Mouse (Mus musculus) right cerebral cortex, adult 18-20 months (tissue): Measurements from ENCODE around the gene Tsc22d1.
A peak's percentile ranks its signal among the peaks of the same experiment; 100 is the strongest.

Experiments
- DNase-seq: peaks from one replicate; pipeline ENCODE4 v3.0.0; 2022; ENCODE audit warnings: mixed read lengths

Gene Tsc22d1

DNA sequence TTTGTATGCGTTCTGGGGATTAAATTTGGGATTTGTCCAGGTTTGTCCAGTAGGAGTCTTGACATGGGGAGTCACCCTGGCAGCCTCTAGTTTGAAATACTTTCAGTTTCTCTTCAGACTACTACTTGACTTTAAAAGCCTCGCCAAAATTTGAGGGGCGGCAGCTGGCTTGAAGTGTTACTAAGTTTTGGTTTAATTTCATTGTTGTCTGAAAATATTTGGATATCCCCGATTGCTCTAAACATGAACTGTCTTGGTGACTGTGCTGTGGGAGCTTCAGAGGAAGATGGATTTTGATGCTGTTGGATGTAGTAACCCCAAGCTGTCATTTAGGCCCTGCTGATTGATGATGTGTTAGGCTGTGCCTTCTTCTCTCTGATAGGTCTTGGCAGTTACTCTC lies 34.2 kb downstream of the Tsc22d1 start:
- no peak for DNase-seq

DNA sequence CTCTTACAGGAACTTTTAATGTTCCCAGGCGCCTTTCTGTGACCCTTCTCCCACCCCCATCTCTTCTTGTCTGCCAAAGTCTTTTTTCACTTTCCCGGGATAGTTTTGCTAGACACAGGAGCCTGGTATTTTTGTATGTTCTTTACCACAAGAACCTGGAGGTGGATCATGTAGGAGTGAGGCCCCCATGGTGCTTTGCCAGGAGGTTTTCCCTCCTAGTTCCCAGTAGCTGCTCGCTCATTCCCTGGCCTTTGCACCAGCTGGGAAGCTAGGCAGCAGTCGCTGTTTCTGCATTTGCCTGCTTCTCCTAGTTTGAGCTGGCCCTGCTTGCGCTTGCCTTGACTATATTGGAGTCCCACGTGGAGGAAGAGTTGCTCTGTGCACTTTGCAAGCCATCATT lies 36.2 kb downstream of the Tsc22d1 start:
- DNase-seq = peak; percentile 53

DNA sequence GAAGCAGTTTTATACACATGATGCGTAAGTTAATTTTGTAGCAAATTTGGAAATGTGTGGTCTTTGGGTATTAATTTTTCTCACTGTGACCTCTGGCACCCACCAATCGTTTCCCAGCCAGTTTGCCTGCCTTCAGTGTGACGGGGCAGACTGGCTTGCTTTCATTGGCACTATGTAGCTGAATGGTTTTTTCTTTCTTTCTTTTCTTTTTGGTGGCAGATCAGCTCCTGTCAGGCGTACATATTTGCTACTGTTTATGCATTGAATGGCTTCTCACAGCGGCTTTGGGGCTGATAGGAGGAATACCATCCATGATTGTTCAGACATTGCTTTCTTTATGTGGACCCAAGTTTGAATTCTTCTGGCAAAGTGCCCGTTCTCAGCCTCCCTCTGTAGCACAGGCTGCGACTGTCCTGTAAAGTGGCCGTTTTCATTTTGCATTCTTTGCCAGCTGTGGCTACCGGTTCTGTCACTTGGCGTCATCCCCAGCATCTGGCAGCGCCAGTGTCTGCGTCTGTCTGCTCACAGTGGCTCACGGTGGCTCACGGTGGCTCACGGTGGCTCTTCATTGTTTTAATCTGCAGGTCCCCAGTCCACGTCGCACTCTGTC lies 38.1 kb downstream of the Tsc22d1 start:
- no peak for DNase-seq

DNA sequence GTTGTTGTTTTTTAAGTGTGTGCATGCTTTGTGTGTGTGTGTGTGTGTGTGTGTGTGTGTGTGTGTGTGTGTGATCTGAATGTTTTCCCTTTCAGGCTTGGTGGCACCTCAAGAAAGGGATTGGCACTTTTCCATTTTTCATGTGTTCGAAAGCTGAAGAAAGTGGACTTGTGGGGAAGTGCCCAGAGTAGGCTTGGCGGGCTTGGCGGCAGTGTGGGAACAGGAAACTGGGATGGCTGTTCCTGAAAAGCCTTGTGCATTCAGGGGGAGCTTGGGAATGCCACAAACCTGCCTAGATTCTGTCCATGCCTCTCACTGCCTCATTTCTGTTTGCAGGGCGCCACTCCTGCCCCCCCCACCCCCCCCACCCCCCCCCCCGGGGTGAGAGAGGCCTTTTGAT lies 39.9 kb downstream of the Tsc22d1 start:
- DNase-seq = no peak

DNA sequence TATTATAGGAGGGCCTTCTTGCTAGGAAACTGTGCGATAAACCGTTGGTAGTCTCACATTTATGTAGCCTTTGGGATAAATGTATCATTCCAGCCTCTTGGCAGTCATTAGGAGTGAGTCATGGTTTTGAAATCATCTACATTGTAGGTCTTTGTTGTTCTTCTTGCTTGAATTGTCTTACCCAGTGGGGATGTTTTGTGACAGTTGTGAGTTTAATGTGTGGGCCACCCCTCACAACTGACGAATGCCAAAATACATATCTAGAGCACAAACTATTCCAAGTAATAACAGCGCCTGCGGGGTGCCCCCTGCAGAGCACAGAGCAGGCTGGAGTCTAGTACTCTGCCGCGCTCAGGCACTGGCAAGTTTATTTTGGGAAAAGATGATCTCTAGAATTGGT lies 40.4 kb downstream of the Tsc22d1 start:
- no peak for DNase-seq

DNA sequence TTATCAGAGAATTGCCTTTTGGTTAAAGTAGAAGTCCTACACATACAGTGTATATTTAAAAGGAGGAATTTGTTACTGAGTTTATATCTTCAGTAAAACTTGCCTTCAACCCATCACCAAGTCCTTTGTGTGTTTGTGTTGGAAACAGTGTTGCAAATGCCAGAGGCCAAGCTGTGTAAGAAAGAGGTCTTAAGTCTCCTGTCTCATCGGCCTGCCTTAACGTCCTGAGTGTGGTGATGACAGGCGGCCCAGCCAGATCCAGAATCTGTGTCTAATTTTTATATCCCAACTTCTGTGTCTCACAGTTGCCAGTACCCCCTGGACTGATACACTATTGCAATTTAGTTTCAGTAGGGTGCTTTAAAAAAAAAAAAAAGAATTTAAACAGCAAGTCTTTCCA lies 42.9 kb downstream of the Tsc22d1 start:
- DNase-seq = no peak

DNA sequence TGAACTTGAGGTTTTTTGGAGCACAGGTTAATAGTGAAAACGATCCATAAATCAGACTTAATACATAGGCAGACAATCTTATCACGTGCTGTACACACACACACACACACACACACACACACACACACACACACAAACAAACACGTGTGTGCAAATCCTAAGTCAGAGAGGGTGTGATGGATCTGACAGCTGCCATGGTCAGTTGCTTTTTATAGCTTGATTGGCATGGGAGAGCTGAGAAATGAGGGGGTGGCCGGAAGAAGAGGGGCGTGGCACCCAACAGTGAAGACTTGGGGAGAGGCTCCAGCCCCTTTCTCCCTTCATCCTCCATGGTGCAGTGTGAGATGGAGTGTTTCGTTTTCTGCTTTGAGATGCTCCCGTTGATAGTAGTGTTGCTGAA lies 45.4 kb downstream of the Tsc22d1 start:
- DNase-seq = no peak

DNA sequence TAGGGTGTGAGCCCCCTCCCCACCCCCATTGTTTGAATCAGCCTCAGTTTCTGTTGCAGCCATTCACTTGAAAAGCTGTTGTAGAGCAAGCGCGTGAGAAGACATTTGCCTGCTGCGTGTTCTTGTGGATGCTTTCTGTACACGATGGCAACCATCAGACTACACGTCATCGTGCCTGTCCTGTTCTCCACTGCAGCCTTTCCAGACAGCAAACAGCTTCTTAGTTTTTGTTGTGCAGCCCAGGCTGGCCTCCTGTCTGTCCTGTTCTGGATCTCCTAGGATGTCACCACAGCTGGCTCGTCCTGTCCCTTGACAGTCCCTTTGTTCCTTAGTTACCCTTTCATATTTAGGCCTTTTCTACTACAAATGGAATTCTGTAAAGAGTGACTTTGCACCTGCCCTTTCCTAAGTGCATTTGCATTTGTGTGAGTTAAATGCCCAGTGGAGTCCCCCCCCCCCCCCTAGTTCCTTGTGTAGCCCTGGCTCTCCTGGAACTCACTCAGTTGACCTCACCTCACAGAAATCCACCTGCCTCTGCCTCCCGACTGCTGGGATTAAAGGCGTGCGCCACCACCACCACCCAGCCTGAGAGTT lies 46.5 kb downstream of the Tsc22d1 start:
- DNase-seq = no peak

DNA sequence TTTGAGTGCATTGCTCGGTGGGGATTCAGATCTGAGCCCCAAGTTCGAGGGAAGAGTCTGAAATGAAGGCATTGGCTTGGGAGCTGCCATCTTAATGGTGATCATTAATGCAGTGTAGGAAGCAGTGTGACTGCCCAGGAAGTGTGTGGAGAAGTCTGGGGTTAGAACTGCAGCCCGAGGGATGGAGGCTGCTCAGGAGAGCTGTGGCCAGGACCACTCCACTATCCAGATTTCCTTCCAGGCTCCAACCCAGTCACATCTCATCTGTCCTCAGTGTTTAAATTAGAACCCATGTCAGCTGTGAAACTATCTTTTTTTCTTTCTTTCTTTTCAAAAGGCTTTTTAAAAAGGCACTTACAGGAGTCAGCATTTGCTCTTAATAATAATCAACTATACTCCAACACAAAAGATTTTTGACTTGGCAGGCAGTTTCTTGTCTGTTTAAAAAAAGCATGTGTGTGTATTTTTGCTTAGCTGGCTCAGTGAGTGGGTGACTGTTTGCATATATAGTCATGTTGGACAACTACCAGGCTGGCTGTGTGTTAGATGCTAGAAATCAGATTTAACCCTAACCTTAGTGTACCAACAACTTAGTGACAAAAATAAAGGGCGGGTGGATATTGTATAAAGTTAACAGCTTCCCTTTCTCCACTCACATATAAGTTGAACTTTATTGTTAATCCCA lies 48.8 kb downstream of the Tsc22d1 start:
- DNase-seq = no peak

DNA sequence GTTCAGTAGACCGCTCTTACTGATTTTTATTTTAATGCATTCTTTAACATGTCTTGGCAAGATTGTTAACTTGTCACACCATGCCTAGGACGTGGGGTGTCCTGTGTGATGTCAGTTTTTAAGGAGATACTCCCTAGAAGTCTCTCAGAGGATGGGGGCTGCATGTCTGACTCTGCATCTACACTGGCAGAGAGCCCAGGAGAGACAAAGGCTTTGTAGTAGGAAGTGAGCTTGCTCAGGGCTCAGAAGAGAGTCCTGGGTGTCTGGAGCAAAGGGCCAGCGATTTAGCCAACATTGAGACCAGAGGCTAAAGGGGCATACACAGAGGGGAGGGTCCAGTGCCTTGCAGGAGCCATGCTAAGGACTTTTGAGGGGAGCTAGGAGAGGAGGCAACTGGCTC lies 50.2 kb downstream of the Tsc22d1 start:
- no peak for DNase-seq

DNA sequence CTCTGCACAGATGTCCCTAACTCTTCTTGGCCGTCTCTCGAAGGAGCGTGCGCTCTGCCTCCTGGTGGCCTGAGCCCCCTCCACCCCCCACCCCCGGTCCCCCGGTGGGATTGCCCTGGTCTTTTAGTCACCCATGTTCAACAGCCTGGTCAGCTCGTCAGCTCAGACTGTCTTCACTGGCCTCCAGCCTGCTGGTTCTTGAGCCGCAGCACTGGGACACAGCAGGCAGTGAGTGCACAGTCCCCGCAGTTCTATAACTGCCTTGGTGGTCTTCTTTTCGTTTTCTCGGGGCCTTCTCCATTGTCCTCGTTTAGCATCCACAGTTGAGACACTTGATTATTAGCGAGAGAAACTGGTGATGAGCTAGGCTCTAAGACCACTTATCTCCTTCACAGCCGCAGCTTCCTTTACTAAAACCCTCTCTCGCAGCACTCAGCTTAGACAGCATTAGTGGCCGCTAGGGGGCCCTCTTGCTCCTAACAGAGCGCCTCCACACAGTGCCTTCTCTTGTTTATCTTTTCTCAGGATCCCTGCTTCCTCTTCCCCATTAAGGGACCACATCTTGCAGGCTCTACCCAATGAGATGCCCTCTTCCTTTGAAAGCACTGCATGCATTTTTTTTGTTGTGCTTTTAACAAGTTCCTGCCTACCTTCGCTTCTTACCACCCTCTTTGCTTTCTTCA lies 52.0 kb downstream of the Tsc22d1 start:
- peak; percentile 63 for DNase-seq

DNA sequence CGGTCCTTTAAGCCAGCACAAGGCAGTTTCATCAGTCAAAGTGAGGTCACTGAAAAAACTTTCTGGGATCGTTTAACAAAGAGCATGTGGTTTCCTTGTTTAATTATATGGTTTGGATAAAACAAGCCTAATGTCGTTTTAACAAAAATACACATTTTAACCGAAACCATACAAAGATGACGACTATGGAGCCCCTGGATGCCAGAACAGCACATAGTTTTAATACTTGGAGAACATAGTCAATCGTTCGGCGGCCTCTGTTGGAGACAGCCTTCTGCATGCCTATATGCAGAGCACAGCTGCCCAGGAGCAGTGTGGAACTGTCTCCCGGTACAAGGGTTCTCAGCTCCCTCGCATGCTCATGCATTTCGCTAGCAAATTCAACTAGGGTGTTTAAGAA lies 53.2 kb downstream of the Tsc22d1 start:
- DNase-seq = no peak

DNA sequence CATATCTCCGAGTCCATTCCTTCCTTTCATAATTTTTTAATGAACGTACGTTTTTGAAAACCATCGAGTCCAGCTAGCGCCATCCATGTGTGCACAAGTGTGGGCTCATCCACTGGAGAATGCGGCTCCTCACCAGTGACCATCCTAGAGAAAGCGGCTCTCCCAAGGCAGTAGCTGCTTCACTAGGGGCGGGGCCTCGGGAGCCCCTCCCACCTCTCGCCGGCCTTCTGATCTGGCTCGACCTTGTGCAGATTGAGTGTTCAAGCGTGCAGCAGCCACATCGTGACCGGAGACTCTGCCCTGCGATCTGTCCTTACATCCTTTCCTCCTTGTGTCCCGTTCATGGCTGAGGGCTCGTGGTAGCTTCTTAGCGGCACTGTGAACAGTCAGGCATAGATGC lies 56.5 kb downstream of the Tsc22d1 start:
- DNase-seq = no peak

DNA sequence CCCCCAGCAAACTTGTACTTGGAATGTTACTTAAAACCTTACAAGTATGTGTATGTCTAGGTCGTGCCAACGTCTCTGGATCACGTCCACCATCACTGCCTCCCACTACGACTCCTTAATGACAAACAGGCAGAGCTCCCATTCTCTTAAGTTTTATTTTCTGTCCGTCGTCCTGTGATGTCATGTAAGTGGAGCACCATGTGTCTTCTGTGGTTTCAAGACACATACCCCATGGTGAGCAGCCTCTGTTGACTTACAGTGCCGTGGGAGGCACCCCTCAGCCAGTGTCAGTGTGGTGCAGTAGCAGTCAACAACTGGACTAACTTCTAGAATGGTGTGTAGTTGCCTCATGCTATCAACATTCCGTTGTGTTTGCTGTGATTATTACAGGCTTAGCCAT lies 57.7 kb downstream of the Tsc22d1 start:
- no peak for DNase-seq

DNA sequence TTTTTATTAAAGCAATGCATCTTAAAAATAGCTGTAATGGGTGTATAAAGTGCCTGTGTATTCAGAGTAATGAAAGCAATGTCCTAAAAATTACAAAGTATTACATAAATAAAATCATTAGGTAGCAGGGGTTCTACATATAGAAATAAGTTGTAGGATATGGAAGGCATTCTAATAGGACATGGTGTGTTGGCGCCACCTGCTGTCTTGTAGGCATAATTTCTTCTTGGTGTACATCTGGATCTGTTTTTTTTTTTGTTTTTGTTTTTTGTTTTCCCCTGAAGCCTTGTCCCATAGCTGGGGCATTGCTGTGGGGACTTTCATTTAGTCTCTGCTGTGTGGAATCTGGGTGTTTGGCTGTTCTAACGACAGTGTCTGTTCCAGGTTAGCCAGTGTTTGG lies 58.6 kb downstream of the Tsc22d1 start:
- peak; percentile 55 for DNase-seq

DNA sequence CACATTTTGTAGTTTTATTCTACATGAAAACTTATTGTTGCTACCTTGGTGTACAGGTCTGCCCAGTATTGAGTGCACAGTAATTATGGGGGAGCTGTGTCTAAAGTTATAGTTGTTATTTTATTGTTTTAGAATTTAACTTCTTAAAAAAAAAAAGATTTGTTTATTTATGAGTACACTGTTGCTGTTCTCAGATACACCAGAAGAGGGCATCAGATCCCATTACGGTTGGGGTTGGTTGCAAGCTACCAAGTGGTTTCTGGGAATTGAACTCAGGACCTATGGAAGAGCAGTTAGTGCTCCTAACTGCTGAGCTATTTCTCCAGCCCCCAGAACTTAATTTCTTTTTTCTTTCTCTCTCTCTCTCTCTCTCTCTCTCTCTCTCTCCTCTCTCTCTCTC lies 59.4 kb downstream of the Tsc22d1 start:
- DNase-seq = no peak

DNA sequence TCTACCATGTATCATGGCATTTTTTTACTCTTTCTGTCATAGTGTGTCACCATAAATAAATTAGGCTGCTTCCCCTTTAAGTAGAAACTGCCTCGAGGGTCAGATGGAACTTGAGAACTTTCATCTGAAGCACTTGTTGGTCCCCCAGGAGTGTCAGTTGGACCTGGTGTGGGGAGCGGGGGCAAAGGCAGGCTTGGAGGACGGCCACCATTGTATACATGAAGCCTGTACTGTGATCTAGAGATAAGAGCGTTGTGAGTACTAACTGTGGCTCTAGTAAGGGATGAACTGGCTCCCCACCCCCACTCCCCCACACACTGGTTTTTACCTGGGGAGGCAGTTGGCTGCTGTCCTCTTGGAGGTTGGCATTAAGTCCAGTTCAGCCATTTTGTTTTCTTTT lies 62.0 kb downstream of the Tsc22d1 start:
- DNase-seq = no peak

DNA sequence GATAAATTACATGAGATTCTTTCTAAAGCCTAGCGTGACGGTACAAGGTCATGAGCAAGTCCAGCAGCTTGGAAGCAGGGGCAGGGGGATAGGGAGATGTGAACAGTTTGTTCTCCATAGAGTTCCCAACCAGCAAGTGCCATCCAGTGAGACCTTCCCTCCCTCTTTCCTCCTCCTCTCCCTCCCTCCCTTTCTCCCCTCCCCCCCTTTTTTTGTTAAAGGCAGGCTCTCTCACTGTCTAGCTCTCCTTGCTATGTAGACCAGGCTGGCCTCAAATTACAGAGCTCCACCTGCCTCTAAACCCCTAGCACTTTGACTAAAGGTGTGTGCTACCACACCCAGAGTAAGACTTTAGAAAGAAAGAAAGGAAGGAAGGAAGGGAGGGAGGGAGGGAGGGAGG lies 63.3 kb downstream of the Tsc22d1 start:
- no peak for DNase-seq

DNA sequence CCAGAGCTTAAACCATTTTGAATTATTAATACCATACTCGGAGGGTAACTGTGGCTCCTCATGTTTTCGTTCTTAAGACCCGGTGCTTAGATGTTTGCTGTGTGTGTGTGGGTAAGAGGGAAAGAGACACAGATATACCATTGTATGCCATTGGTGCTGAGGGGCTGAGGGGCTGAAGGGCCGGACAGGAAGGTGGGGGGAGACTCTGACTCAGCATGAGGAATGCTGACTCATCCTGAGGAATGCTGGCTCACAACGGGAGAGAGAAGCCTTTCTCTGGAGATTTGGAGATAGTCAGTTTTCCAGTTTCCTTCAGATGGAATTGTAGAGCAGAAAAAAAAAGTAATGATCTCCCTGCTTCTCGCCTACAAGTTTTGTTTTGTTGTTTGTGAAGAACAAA lies 63.9 kb downstream of the Tsc22d1 start:
- no peak for DNase-seq

DNA sequence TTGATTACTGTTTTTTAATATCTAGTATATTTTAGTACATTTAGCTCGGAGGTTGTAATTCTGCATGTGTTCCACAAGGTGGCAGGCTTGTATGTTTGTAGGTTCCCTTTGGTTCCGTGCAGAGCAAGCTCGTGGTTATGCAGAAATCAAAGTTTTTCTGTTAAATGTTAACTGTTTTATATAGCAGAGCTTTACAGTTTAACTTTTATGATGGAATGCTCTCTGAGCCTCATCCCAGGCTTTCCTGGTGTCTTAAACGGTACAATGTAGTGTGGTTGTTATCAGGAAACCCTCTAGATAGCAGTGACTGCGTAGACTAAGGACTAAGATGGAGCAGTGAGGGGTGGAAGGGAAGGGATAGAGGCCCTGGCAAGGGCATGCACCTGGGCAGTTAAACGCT lies 65.1 kb downstream of the Tsc22d1 start:
- peak; percentile 47 for DNase-seq

DNA sequence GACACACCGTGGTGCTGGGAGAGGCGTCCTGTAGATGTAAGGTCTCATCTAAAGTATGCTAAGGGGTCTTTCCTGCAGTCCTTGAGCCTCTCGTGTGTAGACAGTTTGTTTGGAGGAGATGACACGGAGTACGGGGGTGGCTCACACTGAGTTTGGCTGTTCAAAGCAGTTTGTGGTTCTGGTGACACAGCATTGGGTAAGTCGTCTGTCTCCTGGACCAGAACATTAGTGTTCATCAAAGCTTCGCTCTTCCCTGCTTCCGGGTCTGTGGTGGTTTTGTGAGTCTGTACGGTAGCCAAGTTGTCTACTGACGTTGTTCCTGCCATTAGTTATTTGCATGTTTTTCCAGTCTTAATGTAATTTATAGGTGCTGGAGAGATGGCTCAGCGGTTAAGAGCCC lies 65.7 kb downstream of the Tsc22d1 start:
- no peak for DNase-seq

DNA sequence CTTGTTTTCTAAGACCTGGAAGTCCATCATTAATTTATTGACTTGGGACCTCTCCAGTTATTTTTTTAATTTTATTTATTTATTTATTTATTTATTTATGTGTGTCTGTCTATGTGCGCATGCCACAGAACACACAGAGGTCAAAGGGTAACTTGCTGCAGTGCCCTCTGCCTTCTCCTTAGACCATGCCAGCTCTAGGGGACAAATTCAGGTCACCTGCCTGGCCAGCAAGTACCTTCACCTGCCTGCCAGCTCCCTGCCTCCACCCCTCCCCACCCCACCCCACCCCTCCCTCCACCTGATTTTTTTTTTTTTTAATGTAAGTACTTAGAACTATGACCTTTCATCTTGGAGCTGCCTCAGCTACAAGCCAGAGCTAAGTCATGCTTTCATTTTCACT lies 68.9 kb downstream of the Tsc22d1 start:
- DNase-seq = no peak

DNA sequence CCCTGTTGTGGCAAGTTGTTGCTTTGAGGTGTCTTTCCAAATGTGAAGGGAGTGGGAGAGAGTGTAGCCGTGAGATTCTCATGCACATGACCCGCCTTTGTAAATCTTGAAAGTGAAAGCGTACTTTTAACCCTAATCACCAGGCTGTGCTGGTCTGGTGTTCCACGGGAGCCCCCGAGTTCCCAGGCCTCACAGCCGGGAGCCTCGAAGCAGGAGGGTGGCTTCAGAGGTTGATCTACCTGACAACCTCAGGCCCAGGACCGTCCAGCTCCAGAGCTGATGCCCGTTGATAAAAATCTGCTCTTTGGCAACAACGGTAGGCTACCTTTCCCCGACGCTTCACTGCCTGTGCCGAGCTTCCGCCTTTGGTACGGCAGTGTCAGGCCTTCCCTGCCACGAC lies 72.8 kb downstream of the Tsc22d1 start:
- no peak for DNase-seq
